Mouse (Mus musculus) thymus, adult 2 months (tissue): ENCODE measurements around the gene Rxra.

Source experiments
- CTCF ChIP-seq: fragments of 200-500 bp; IDR thresholded peaks from 2 replicates; pipeline ENCODE4 v1.5.1; 2012; ENCODE audit warnings: mild to moderate bottlenecking, control low read depth, low read length, moderate library complexity, borderline replicate concordance; ENCODE audit not compliant: control insufficient read depth, poor library complexity, insufficient read depth; ENCODE audit errors: extremely low read depth
- POLR2A ChIP-seq: fragments of 200-500 bp; IDR thresholded peaks from 2 replicates; pipeline ENCODE4 v1.6.1; 2012; ENCODE audit warnings: mild to moderate bottlenecking, low read length, control low read depth, moderate library complexity; ENCODE audit not compliant: control insufficient read depth, poor library complexity, insufficient read depth; ENCODE audit errors: extremely low read depth

- no peak for TF ChIP-seq CTCF
- no peak for TF ChIP-seq POLR2A
Measured at GRCm38 (mm10) chr2:27670746-27671145, 5.5 kb upstream of the Rxra start.
